Mouse (Mus musculus): ENCODE data around the gene Noct.

Noct gene

DNA sequence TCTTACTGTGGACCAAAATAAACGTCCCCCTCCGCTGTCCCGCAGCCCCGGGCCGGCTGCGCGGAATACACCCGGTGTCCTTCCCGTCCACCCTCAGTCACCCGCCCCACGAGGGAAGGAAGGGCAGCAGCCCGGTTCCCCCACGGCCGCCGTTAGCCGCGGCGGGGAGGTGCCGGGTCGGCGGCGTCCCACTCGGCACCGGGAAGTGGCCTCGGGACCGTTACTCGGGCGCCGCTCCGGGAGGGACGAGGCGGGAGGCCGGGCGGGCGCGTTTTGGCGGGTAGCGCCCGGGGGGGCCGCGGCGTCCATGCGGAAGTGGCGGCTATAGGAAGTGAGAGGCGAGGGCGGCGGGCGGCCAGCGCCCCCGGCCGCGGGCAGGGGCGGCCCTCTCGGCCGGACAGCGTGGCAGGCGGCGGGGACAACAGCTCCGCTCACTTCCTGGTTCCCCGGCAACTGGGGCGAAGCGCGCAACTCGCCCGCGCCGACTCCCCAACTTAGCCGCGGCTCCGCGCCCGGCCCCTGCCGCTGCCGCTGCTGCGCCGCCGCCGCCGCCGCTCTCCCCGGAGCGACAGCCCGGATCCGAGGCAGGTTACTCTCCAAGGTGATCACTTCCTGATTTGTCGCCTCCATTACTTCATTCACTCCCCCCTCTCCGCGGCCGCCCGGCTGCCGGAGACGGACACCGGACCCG lies 52.3 kb downstream of the Noct start:
- peak; percentile 42 to 43 for DNase-seq (ENCODE audit: low spot score in 2 of 2)

DNA sequence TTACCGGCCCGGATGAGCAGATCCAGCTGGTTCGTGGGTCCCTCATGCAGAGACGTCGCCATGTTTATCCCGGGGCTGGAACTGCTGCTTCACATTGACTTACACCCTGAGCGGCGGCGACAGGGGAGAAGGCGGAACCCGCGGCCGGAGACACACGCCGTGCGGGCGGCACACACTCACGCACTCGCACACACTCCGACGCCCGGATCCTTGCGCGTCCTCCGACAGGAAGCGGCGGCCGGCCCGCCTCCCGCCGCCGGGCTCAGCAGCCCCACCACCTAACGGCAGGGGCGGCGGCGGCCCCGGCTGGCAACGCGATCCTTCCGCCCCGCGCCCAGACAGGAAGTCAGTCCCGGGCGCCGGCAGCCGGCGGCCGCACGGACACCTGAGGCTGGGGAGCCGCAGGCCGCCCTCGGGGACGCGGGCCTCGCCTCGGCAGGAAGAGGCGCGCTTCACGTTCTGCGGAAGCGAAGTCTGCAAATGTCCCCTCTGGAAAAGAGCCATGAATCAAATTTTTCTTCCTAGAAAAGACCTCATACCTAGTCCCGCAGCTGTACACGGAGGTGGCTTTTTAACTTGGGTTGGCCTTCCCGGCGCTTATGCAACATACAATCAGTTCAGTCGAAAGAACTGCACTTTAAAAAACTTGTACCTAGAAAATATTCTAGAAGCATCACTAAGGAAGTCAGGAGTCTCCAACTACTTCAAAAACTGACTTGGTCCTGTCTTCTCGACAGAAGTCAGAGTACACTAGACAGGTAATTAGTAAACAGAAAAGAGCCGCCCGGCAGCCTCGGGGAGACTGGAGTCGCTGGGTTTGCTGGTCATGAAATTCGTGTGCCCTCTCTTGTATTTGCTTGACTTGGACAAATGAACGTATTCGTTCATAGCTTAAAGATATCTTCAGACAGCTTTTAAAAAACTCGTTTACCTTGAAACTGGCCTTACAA lies 53.2 kb downstream of the Noct start:
- DNase-seq (ENCODE audit: low spot score in 2 of 2), result peak; percentile 63 to 77

DNA sequence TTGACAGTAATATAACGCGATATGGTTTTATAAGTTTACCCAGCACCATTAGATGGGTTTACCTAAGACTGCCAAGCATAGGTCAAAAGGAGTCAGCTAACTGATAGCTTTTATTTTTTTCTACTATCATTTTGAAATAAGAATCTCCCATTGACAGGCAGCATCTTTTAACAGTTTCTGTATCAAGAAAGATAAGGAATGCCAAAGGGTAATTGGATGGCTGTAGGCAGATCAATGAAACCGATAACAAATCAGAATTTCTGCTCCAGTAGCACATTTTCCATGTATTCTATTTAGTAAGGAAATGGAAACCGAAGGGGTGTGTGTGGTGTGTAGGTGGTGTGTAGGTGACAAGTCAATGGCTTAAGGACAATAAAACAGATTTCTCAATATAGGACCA lies 54.2 kb downstream of the Noct start:
- no peak for DNase-seq (ENCODE audit: low spot score in 2 of 2)

DNA sequence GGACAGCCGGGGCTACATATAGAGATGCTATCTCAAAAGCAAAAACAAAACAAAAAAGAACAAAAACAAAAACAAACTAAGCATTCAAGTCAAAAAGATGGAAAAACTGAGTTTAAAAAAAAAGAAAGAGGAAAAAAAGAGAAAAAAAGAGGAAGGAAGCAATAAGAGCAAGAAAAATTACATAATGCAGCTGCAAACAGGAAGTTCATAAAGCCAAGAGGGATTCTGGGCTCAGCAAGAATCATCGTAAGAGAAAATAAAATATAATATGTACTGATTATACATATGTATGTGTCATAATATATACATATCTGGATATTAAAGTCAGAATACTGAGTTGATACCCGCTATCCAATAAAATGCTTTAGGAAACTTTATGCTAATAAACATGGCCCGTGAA lies 57.5 kb downstream of the Noct start:
- no peak for DNase-seq (ENCODE audit: low spot score in 2 of 2)

DNA sequence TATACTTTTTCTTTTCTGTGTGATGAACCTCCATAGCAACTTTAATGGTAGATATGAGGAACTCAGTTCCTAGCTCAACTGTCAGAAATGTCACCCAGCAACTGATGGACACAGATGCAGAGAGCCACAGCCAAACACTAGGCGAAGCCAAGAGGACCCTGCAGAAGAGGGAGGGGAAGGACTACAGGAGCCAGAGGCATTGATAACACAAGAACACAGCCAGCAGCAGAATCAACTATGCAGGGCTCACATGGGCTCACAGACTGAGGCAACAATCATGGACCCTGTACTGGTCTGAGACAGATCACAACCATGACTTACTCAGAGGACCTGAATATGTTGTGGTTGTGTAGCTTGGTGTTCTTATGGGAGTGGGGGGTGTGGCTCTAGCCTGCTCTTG lies 60.1 kb downstream of the Noct start:
- DNase-seq (ENCODE audit: low spot score in 2 of 2), result no peak

GRCm38 (mm10) chr3:51288880-51289821 lies 64.9 kb downstream of the Noct start:
- DNase-seq (ENCODE audit: low spot score in 2 of 2), result peak; percentile 52 to 72

DNA sequence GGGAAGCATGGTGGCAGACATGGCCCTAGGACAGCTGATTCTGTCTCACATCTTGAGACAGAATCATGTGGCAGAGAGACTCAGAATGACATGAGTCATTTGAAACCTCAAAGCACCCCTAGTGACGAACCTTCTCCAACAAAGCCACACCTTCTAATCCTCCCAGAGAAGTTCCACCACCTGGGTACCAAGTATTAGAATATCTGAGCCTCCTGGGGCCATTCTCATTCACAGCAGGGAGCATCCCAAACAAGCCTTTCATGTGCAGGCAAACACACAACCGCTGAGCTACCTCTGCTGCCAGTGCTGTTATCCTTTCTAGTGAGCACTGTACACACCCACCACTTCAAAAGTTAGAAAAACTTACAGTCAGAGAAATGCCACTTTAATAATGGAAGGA lies 70.0 kb downstream of the Noct start:
- DNase-seq (ENCODE audit: low spot score in 2 of 2), result no peak

- no peak for DNase-seq (ENCODE audit: low spot score in 2 of 2)
These were observed 71.0 kb downstream of the Noct start for GRCm38 (mm10) chr3:51295225-51295624.

- DNase-seq (ENCODE audit: low spot score in 2 of 2), result no peak
These were observed 72.5 kb downstream of the Noct start for GRCm38 (mm10) chr3:51296790-51297189.

Measured in spleen, postnatal 14 days (tissue).